Mouse (Mus musculus): ENCODE measurements around the gene Hspa4.
A peak's percentile ranks its signal among the peaks of the same experiment; 100 is the strongest.
"Not testable (repeated sequence)": the region's sequence is repeated elsewhere in the genome, so short reads cannot be mapped to it uniquely, and the experiment has no call there.

The Hspa4 gene

DNA sequence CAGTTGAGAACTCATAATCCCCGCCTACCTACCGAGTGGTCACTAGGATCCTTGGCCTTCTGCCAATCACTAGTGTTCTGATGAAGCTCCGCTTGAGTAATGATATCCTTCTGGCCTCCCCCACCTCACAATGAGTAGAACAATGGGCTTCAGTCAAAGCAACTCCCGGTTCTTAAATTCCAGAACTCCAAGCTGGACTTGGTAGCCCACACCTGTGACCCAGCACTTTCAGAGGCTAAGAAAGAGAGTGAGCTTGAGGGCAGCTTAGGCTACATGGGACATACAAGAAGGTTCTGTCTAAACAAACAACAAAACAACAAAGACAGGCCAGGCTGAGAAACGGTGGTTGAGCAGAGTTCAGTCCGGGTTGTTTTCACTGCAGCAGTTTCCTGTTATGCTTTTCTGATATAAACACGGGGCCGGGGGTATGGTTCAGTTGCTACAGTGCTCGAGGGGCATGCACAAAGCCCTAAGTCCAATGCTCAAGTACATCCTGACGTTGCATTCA, 7.4 kb upstream of the Hspa4 start:
- peak; percentile 21 for DNase-seq (ENCODE audit: low spot score)

DNA sequence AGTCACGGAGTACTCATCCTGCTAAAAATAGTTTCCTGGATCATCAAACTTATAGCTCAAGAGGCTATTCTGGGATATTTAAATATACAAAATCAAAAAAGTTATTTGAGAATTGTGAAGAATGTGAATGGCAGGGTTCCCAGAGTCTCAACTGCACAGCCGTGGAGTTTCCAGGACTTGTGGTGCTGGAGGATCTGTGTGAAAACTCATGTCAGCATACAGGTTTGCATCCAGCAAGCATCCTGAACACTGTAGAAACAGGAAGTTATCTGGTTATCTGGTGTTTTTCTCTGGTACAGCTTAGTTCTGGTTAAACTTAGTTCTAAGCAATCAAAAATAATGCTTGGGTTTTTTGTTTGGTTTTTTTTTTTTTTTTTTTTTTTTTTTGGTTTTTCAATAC, 6.7 kb upstream of the Hspa4 start:
- DNase-seq (ENCODE audit: low spot score): no peak

DNA sequence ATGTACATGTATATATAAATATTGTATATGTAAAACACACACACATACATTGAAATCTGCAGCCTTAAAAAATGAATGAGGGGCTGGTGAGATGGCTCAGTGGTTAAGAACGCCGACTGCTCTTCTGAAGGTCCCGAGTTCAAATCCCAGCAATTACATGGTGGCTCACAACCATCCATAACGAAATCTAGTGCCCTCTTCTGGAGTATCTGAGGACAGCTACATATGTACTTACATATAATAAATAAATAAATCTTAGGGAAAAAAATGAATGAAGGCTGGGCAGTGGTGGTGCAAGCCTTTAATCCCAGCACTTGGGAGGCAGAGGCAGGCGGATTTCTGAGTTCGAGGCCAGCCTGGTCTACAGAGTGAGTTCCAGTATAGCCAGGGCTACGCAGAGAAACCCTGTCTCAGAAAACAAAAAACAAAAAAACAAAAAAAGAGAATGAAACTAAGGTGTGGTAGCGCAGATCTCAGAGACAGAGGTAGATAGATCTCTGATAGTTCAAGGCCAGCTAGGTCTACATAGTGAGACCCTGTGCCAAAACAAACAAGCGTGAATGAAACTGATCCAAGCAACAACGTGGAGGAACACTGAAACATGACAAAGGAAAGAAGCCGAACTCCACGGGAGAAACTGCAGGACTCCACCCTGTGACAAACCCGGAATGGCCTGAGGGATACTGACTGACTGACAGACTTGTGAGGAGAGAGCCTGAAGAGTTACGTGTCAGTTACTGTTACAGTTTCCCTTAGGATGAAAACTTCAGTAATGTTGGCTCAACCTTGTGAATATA, 4.0 kb upstream of the Hspa4 start:
- DNase-seq (ENCODE audit: low spot score): no peak

DNA sequence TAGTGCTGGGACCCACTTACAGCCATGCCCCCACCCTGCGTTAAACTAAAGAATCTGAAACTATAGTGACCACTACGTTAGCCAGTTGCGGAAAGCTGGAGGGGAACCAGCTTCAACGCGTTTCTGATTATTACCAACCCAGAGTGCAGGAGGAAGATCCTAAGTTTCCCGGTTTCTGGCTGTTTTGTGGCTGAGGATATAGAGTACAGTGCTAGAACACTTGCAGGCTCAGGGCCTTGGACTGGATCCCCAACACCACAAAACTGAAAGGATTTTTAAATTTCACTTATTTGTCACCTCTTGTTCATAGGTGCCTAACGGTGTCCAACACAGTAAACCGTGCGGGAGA, 884 bp upstream of the Hspa4 start:
- no peak for DNase-seq (ENCODE audit: low spot score)

DNA sequence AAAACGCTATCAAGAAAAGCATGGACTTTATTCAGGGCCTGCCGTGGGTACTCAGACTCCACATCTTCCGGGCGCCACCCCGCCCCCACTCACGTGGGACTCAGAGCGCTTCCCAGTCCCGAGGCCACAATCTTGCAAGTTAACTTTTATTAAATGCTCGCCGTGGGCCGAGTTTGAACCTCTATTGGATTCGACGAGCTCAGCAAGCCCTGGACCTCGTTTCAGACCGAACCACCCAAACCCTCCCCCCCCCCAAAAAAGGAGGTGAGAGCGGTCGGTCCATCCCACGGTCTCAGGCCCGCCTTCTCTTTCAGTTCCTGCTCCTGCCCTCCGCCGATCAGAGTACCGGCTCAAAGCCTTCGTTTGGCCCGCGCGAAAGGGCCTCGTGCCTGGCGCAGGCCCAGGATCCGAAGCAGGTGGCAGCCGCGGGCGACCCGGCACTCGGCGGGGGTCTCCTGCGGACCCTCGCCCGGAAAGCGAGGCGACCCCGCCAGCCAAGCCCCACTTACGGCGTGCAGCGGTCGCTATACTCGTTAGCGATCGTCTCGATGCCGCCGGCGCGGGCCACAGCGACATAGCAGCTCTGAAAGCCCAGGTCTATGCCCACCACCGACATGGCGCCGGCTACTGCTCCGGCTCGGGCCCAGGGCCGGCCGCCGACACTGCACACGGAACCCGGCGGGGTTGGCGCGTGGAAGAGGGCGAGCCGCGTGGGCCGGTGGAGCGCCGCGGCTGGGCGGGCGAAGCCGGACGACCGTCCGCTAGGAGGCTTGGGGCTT, 517 bp downstream of the Hspa4 start:
- no peak for DNase-seq (ENCODE audit: low spot score)

DNA sequence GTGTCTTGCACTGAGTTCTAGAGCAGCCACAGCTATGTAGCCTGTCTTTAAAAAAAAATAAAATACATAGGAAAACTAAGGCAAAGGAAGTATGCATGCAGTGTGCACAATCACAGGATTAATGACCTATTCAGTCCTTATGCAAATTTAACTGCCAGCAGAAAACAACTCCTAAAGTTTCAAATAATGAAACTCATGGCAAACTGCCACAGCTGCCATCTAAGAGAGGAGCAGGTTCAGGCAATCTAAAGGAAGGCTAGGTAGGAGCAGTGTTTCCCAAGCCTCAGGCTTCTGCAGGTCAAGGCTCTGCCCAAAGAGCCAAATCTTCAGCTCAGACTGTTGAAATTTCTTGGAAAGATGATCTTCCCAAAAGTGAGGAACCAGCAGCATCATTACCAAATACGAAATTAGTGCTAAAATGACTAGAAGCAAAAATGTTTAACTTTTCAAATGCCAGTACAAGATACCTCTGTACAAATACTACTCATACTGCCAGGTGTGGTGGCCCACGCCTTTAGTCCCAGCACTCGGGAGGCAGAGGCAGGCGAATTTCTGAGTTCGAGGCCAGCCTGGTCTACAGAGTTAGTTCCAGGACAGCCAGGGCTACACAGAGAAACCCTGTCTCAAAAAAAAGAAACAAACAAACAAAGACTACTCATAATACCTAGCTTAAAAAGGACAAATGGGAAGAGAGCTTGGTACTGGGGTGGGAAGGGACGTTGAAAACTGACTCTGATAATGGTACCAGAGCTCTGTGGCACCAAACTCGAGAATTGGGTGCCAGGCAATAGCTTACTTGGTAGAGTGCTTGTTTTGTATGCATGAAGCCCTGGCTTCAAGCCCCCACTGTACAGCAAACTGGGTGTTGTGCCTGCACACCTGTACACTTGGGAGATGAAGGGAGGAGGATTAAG, 2.1 kb downstream of the Hspa4 start:
- DNase-seq (ENCODE audit: low spot score): no peak

DNA sequence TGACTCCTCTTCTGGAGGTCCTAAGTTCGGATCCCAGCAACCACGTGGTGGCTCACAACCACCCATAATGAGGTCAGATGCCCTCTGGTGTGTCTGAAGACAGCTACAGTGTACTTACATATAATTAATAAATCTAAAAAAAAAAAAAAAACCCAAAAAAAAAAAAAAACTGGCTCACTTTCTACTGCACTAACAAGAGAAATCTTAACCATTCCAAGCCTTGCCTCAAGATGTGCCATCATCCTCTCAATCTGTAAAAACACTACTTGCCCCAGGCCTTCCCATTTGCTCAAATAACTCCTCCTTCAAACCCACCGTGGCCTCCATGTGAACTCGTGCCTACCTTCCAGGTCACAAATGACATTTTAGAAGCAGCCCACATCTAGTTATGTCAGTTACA, 3.4 kb downstream of the Hspa4 start:
- DNase-seq (ENCODE audit: low spot score): no peak

DNA sequence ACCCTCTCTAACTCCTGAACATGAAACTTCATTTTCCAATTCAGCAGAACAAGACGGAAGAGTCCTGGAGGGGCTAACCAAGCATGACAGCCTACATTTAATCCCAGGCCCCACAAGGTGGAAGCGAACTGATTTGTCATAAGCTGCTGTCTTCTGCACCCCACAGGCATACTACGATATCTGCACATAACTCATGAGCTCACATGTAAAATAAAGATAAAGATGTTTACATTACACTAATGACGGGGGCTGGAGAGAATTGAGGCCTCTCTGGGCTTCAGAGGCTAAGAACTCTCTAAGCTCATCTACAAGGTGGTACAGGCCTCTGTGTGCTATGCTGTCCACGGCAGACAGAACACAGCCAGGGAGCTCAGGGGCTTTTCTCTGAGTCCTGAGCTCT, 5.8 kb downstream of the Hspa4 start:
- no peak for DNase-seq (ENCODE audit: low spot score)

DNA sequence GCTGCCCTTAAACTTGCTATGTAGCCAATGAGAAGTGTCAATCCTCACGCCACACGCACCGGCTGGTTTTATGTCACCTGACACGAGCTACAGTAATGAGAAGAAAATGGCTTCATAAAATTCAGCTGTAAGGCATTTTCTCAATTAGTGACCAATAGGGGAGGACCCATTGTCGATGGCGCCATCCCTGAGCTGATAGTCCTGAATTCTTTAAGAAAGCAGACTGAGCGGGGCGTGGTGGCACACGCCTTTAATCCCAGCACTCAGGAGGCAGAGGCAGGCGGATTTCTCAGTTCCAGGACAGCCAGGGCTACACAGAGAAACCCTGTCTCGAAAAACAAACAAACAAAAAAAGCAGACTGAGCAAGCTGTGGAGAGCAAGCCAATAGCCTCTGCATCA, 9.4 kb downstream of the Hspa4 start:
- no peak for DNase-seq (ENCODE audit: low spot score)

DNA sequence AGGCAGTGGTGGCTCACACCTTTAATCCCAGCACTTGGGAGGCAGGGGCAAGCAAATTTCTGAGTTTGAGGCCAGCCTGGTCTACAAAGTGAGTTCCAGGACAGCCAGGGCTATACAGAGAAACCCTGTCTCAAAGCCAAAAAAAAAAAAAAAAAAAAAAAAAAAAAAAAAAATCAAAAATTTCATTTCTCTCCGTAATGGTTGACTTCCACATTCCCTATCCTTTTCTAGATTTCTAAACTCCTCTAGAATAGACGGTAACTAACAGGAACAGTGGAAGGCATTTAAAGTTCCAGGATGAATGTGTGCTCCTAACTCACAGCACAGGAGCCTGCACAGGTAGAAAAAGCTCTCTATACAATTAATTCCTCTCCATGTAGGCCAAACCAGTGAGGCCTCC, 10.1 kb downstream of the Hspa4 start:
- DNase-seq (ENCODE audit: low spot score): not testable (repeated sequence)

DNA sequence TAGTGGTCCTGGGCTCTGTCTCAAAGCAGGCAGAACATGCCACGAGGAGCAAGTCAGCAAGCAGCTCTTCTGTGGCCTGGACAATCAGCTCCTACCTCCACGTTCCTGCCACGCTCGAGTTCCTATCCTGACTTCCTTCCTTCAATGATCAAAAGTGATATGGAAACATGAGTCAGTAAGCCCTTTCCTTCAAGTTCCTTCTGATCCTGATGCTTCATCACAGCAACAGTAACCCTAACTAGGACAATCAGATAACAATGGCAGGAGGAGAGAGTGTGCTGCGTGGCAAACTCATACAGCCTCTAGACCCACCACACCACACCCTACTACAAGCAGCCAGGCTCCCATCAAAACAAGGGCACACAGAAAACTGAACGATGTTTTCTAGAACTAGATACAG, 14.4 kb downstream of the Hspa4 start:
- DNase-seq (ENCODE audit: low spot score): no peak

DNA sequence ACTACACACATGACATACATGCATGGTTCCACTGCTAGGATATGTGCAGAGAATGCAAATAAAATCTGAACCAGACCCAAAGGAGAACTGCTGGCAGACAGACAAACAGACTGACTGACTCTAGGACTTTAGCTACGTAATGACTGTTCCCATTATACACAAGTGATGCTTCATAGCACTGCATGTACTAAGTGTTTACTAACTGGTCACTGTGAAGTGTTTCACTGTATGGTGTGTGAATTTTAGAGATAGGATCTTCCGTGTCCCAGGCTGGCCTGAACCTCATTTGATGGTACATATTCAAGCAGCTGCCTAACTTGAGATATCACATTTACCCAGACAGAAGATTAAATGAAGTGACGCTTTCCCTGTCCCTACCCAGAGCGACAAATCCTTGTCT, 21.8 kb downstream of the Hspa4 start:
- no peak for DNase-seq (ENCODE audit: low spot score)

DNA sequence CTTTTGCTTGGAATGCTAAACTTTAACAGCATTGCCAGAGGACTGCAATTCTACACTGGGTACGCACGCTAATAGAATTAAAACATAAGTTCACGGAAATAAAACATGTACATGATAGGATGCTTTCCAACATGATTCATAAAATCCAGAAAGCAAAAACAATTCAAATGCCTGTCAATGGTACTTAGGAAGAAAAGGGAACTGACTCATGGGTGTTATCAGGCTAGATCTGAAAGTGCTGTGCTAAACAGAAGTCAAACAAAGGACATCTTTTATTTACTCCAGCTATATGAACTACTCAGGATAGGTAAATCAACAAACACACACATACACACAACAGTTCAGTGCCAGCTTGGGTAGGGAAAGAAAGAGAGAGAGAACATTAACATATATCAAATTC, 24.9 kb downstream of the Hspa4 start:
- DNase-seq (ENCODE audit: low spot score): no peak

DNA sequence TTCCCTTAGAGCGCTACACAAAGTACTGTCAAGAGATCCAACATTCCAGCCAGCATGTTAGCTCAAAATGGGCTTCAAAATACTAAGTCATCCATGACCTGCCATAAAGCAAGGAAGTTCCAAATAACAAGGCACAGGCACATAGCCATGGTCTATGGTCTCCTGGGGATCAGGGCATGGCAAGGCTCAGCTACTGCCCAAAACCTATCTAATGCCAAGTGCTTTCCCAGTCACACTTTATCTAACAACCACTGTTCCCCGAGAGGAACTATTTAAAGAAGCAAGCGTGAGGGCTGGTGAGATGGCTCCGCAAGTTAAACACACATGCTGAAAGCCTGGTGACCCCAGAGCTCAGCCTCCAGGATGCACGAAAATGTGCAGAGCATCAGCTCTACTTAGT, 26.9 kb downstream of the Hspa4 start:
- DNase-seq (ENCODE audit: low spot score): no peak

DNA sequence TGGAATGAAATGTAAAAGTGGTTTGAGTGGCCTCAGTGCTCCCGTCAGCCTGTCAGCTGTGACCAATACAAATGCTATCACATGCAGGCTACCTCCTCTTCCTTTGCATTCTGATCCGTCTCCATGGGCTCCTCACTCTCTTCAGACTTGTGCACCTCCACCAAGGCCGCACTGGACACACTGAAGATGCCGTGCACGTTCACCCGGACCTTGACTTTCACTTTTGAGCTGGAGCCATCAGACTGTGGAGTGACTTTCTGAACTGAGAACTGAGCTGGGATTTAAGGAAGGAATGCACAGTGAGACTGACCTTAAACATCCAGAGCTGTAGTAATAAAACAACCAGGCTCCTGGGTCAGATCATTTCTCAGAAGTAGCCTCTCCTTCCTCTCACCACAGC, 30.7 kb downstream of the Hspa4 start:
- no peak for DNase-seq (ENCODE audit: low spot score)

DNA sequence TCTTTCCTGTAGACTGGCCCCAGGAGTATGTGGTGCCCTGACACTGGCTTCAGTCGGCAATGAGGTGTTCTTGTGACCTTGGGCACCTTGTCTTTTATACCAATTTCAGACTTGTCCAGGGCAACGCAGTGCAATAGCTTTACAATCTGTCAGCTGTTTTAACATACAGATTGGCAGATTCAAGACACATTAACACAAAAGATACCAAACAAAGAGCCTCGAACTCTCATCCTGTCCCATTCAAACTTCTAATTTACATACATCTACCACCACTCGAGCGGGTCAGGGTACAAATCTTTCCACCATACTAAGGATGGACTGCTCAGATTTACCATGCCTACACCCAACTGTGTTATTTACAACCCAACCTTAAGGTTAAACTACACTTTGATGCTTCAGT, 39.7 kb downstream of the Hspa4 start:
- no peak for DNase-seq (ENCODE audit: low spot score)

DNA sequence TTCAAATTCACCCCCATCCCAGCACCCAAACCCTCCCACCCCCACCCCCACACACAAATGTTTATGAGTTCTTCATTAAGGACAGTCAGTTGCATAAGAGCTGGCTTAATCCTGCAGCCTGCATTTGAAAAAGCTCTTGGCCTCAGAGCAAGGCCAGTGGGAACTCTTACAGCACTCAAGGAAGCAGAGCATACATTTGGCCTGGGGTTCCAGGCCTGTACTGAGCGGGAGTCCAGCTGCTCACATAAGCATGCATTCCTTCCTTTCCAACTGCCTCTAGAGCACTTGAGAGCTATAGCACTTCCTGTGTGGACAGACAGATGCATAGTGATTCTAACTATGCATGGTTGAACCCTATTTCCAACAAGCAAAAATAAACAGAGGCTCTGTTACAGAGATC, 40.2 kb downstream of the Hspa4 start:
- no peak for DNase-seq (ENCODE audit: low spot score)

DNA sequence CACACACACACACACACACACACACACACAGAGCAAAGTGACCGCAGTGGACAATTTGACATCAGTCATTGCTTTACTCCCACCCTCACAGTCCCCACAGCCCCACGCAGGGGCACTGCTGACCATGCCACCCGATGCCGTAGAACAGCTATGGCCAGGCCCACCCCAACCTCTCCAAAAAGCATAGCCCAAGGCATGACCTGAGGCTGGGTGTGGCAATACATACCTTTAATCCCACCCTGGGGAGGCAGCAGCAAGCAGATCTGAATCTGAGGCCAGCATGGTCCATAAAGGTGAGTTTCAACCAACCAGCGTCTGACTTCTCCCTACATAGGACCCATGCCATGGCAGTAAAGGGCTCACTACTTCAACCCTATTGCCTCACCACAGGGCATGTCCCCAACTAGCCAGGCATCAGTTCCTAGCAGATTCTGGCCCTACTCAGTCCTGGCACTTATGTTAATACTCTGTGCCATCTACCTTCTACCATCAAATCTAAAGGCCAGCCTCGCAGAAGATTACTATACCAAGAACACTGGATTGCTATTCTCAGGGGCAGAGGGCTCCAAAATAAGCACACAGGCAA, 41.1 kb downstream of the Hspa4 start:
- DNase-seq (ENCODE audit: low spot score): no peak

DNA sequence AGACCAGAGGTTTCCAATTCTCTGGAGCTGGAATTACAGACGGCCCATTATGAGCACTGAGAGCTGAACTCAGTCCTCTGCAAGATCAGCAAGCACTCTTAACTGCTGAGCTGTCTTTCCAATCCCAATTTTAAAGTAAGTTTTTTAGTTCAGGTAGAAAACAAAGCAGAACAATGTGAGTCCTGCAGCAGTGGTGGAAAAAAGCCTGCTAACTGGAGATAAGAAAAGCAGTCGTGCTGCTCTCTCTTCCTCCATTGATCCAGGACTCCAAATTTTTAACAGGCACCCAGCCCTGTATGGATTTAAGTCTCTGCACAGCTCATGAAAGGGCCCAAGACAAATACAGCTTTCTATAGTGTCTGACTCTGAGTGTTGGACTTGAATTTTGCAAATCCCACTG, 43.3 kb downstream of the Hspa4 start:
- no peak for DNase-seq (ENCODE audit: low spot score)

DNA sequence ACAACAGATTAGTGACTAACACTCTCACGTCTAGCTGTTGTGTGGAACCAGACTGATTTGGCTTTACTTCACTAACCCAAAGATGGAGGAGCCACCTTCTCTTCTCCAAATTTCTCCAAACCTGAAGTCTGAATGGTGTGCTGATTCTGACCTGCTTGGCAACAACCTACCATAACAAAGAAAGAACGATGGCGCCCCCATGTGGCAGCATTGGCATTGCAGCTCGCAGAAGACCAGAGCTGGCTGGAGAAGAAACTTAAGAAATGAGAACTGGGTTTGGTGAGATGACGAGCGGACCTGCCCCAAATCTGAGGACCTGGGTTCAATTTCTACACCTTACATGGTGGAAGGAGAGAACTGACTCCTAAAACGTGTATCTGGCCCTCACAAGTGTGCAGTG, 45.3 kb downstream of the Hspa4 start:
- DNase-seq (ENCODE audit: low spot score): peak; percentile 74

DNA sequence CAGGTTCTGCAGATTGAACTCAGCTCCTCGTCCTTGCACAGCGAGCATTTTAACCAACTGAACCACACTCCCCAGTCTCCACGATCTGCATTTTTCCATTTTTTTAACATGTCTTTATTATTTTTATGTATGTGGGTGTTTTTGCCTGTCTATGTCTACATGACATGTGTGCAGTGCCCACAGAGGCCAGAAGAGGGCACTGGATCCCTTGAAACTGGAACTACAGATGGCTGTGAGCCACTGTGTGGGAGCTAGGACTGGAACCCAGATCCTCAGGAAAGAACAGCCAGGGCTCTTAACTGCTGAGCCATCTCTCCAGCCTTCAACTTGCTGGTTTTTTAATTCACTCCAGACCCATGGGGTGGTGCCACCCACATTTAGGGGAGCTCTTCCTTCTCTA, 45.8 kb downstream of the Hspa4 start:
- DNase-seq (ENCODE audit: low spot score): no peak

Measured in ovary, postnatal 14 days (tissue).